Mouse (Mus musculus) thymus, adult 2 months (tissue): ENCODE measurements around the gene Wdr24.

Source experiments
- CTCF ChIP-seq: fragments of 200-500 bp; IDR thresholded peaks from 2 replicates; pipeline ENCODE4 v1.5.1; 2012; ENCODE audit warnings: mild to moderate bottlenecking, control low read depth, low read length, moderate library complexity, borderline replicate concordance; ENCODE audit not compliant: control insufficient read depth, poor library complexity, insufficient read depth; ENCODE audit errors: extremely low read depth
- POLR2A ChIP-seq: fragments of 200-500 bp; IDR thresholded peaks from 2 replicates; pipeline ENCODE4 v1.6.1; 2012; ENCODE audit warnings: mild to moderate bottlenecking, low read length, control low read depth, moderate library complexity; ENCODE audit not compliant: control insufficient read depth, poor library complexity, insufficient read depth; ENCODE audit errors: extremely low read depth

DNA sequence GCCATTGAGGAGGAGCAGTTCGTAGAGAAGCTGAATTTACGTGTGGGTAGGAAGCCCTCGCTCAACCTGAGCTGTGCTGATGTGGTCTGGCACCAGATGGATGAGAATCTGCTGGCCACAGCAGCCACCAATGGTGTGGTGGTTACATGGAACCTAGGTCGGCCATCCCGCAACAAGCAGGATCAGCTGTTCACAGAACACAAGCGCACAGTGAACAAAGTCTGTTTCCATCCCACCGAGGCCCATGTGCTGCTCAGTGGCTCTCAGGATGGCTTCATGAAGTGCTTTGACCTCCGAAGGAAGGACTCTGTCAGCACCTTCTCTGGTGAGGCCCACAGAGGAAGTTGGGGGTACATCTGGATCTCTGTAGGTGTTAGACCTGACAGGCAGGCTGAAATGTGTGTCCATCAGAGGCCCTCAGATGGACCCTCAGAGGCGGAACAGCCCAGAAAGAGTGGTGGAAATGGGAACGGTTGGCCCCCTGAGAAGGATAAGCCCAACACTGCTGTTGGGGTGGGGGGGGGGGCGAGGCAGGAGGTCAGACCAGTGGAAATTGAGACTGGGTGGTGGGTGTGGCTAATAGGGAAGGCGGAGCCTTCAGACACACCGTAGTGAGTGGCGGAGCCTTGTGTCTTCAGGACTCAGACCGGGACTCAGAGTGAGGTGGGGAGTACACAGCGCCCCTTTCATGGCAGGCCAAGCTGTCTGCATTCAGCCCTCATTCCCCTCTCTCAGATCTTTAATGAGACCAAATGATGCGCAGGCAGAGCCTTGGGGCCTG is 1.1 kb downstream of the Wdr24 start:
- TF ChIP-seq POLR2A, result no peak
- TF ChIP-seq CTCF, result no peak
